13 mouse cellular contexts compared by ENCODE assay signal in genomic region chrX:61117368-61117767, GRCm38 (mm10).
DNase-seq lines count a peak whose midpoint lies in the region; ATAC-seq and TF ChIP-seq lines count a peak whose summit lies in the region.
"Had no signal": no experiment of that assay in that cellular context is flagged by ENCODE, and none has a peak within 500 bp of the region (broad histone marks: within the 10 kb centered on the region; RNA-seq: fewer than 3 reads in every experiment).

No protein-coding gene starts in this region.

- H3K27ac ChIP-seq in left cerebral cortex, adult 2 months = peak overlapping the region; percentile 86
- H3K27ac ChIP-seq in embryonic facial prominence, embryonic 14.5 days (replicated peaks; ENCODE audit: low read depth, low read length) = no peak overlapping the region
- H3K27ac ChIP-seq in midbrain, embryonic 14.5 days (replicated peaks; ENCODE audit: low read depth, low read length) = peak overlapping the region; percentile 9; the same call in 1 of the 2 replicates
- H3K27ac ChIP-seq: heart, embryonic 15.5 days had no signal

- H3K4me3 ChIP-seq in left cerebral cortex, adult 2 months = peak overlapping the region; percentile 54
- no peak overlapping the region; the same call in 1 of the 2 replicates for H3K4me3 ChIP-seq in embryonic facial prominence, embryonic 14.5 days (ENCODE audit: low read depth, low read length)
- peak overlapping the region; percentile 41 for H3K4me3 ChIP-seq in midbrain, embryonic 14.5 days (replicated peaks; ENCODE audit: low read depth, low read length)
- H3K4me3 ChIP-seq: heart, embryonic 15.5 days had no signal

- WGBS in embryonic facial prominence, embryonic 14.5 days = 73% methylated on average over 4 of the region's 4 CpGs
- WGBS in midbrain, embryonic 14.5 days = 48% methylated on average over 4 of the region's 4 CpGs

- ATAC-seq in embryonic facial prominence, embryonic 14.5 days (ENCODE audit: low read depth) = no peak
- no peak for ATAC-seq in midbrain, embryonic 14.5 days (ENCODE audit: low FRiP score, low TSS enrichment)
- no peak for ATAC-seq in erythroid progenitor cell, adult 5-6 weeks (replicated peaks; ENCODE audit: low FRiP score, poor library complexity, severe bottlenecking)

- DNase-seq in cerebellum, adult 9-10 months = peak; percentile 49
- no peak for DNase-seq in cerebellum, adult 8-10 months
- no peak for DNase-seq in left cerebral cortex, adult 2 months (ENCODE audit: extremely low spot score in 1 of 2, low spot score in 2 of 2)
- no peak for DNase-seq in left cerebral cortex, adult 11 months (ENCODE audit: low spot score)
- no peak for DNase-seq in embryonic facial prominence, embryonic 14.5 days (ENCODE audit: low spot score)
- peak; percentile 62 for DNase-seq in midbrain, embryonic 14.5 days
- DNase-seq in thymus, postnatal 4 days = no peak
- DNase-seq: adrenal gland, postnatal 10 days; kidney, postnatal 25 days; lung, postnatal 10 days; thymus, adult 2 months had no signal

- no peak overlapping the region for H3K9ac ChIP-seq in embryonic facial prominence, embryonic 14.5 days (ENCODE audit: low read depth, low read length)
- H3K9ac ChIP-seq in midbrain, embryonic 14.5 days (replicated peaks; ENCODE audit: low read length) = 0 out of 2 replicates have a peak overlapping the region, but pooled peaks have one; percentile 29
- H3K9ac ChIP-seq: heart, embryonic 15.5 days had no signal

- H3K36me3 ChIP-seq in embryonic facial prominence, embryonic 14.5 days (ENCODE audit: control insufficient read depth, insufficient read depth, low read length) = no peaks in the 10 kb centered on the region
- peaks cover 6% of the 10 kb centered on the region; the same call in 1 of the 2 replicates for H3K36me3 ChIP-seq in midbrain, embryonic 14.5 days (ENCODE audit: control insufficient read depth, insufficient read depth, low read length)
- H3K36me3 ChIP-seq: heart, embryonic 15.5 days had no signal

- H3K27me3 ChIP-seq in embryonic facial prominence, embryonic 14.5 days (replicated peaks; ENCODE audit: control insufficient read depth, insufficient read depth, low read length) = no peaks in the 10 kb centered on the region
- H3K27me3 ChIP-seq in midbrain, embryonic 14.5 days (ENCODE audit: control insufficient read depth, insufficient read depth, low read length) = no peaks in the 10 kb centered on the region
- H3K27me3 ChIP-seq: heart, embryonic 15.5 days had no signal

- intact Hi-C loops in left cerebral cortex, adult 2 months (cut with DNase I) = no loop called here

- no peak for TF ChIP-seq CTCF in left cerebral cortex, adult 2 months (IDR thresholded peaks at IDR 0.05)

- H3K4me1 ChIP-seq in embryonic facial prominence, embryonic 14.5 days (ENCODE audit: control insufficient read depth, insufficient read depth, low read length) = no peaks in the 10 kb centered on the region
- no peaks in the 10 kb centered on the region for H3K4me1 ChIP-seq in midbrain, embryonic 14.5 days (ENCODE audit: control insufficient read depth, insufficient read depth, low read length)
- H3K4me1 ChIP-seq: heart, embryonic 15.5 days had no signal

- peak overlapping the region; percentile 44; the same call in 1 of the 2 replicates for H3K4me2 ChIP-seq in embryonic facial prominence, embryonic 14.5 days (ENCODE audit: low read depth, low read length)
- H3K4me2 ChIP-seq in midbrain, embryonic 14.5 days (ENCODE audit: low read length) = peak overlapping the region; percentile 46
- H3K4me2 ChIP-seq: heart, embryonic 15.5 days had no signal

- no peaks in the 10 kb centered on the region for H3K9me3 ChIP-seq in embryonic facial prominence, embryonic 14.5 days (ENCODE audit: control insufficient read depth, low read length)
- H3K9me3 ChIP-seq in midbrain, embryonic 14.5 days (ENCODE audit: control insufficient read depth, low read length) = no peaks in the 10 kb centered on the region
- H3K9me3 ChIP-seq: heart, embryonic 15.5 days had no signal

Comparison
In these comparisons a context has a peak if more than half of its experiments do, and no peak if none do; other contexts are left out.
1. DNase-seq: peak in cerebellum, adult 9-10 months (single experiment) and midbrain, embryonic 14.5 days (single experiment); none in cerebellum, adult 8-10 months (single experiment), left cerebral cortex, adult 2 months (0 of 2), left cerebral cortex, adult 11 months (single experiment), embryonic facial prominence, embryonic 14.5 days (single experiment) and thymus, postnatal 4 days (single experiment).